Mouse (Mus musculus): ENCODE results near the gene Hsd17b14. TPM values are rescaled to one million over a fixed set of nuclear protein-coding genes. Genes with fewer than 3 reads are reported as not detected.

Hsd17b14 gene
- polyA plus RNA-seq, 1 experiment from 2014 or later: 1.2 TPM

DNA sequence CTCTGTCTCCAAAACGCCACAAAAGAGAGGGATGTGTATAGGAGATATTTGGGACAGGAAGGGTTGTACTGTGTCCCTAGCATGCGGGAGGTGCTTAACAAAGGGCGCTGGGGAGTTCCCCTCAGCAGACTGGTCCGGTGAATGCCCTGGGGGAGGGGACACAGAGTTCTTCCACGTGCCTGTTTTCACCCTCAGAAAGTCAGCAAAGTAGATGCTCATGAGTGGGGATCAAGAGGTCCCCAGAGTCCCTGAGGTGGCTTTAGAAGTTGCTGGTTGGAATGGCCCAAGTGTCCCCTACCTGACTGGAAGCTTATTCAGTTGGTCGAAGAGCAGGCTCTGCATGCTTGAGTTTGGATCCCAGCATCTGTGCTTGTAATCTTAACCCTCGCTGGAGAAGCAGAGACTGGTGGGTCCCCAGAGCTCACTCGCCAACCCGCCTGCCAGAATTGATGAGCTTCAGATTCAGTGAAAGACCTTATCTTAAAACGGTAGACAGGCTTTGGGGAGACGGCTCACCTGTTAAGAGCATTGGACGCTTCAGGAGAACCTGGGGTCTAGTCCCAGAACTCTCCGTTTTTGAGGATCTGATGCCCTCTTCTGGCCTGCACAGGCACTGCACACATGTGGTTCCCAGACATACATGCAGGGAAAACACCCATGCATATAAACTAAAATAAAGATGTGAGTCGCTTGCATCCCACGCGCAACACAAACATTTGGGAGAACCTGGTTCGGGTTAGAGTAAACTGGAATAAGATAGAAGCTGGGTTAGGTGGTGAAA, 6.3 kb downstream of the Hsd17b14 start:
- H3K4me3 ChIP-seq: peak overlapping the region; percentile 27
- H3K4me1 ChIP-seq: peaks cover 35% of the 10 kb centered on the region
- H3K27me3 ChIP-seq (ENCODE audit: insufficient read depth, poor library complexity, severe bottlenecking): no peaks in the 10 kb centered on the region
- H3K9me3 ChIP-seq: no peaks in the 10 kb centered on the region
- DNase-seq (ENCODE audit: low spot score): no peak
- H3K27ac ChIP-seq: no peak overlapping the region; the same call in 1 of the 2 replicates
- H3K36me3 ChIP-seq: no peaks in the 10 kb centered on the region
- WGBS: 23% methylated on average over 17 of the region's 17 CpGs

DNA sequence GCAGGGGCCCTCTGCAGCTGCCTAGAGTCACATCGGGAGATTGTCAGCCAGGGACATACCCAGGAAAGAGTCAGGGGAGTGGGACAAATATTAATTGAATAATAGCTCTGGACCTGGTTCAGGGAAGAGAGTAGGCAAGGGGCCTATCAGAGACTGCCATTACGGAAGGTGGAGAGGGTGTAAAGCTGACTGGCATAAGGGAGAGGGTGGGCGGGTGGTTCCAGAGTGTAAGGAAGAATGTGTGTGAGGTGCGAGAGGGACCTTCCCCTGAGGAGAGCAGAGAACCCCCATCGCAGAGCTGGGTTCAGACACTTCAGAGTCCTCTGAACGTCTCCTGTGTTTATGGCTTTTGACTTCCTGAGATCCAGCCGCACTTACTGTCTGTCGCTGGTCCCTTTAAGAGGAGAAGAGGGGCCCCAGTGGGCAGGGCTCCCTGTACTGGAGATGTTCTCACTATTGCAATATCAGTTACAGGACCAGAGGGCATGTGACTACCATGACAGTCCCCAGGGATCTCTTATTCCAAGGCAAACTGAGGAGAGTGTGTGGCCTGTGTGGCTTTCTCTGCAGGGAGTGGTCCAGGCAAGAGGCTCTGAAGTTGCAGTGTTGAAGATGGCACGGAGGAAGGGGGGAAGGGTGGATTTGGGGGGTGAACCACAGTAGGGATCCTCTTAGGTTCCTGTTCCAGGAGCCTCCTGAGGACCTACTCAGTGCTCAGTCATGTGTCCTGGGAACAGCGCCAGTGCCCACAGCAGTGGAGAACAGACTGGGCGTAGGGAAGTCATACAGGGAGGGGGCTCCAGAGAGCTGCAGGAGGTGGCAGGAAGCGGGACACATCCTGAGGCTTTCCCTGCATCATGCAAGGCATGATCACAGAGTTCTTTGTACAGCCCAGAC, 7.2 kb downstream of the Hsd17b14 start:
- Histone ChIP-seq H3K4me3 (peak overlapping the region; percentile 27), H3K27me3 (ENCODE audit: insufficient read depth, poor library complexity, severe bottlenecking) (no peaks in the 10 kb centered on the region), H3K9me3 (no peaks in the 10 kb centered on the region), H3K36me3 (no peaks in the 10 kb centered on the region), H3K4me1 (peaks cover 30% of the 10 kb centered on the region), H3K27ac (peak overlapping the region; percentile 72)
- WGBS: 47% methylated on average over 12 of the region's 12 CpGs
- no peak for DNase-seq (ENCODE audit: low spot score)

DNA sequence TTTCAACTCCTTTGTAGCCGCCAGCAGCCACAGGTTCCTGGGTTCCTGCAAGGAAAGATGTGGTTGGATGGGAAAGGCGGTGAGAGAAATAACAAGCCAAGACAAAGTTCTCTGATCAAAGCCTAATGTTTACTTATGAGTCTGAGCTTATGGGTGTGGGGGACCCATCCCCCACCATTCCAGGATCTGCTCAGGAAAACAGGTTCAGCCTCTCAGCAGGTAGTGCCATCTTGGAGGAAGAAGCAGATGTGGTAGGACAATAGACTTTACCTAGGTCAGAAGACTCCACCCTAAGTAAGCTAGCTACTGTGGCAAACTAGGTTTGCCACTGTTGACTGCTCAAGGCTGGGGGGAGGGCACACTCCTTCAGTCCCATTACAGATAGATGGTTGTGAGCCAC, 10.1 kb downstream of the Hsd17b14 start:
- DNase-seq (ENCODE audit: low spot score): no peak
- WGBS: 69% methylated on average over 2 of the region's 2 CpGs
- no peak overlapping the region for H3K4me3 ChIP-seq
- H3K27me3 ChIP-seq (ENCODE audit: insufficient read depth, poor library complexity, severe bottlenecking): no peaks in the 10 kb centered on the region
- H3K4me1 ChIP-seq: peaks cover 41% of the 10 kb centered on the region
- H3K27ac ChIP-seq: no peak overlapping the region
- H3K9me3 ChIP-seq: no peaks in the 10 kb centered on the region
- H3K36me3 ChIP-seq: no peaks in the 10 kb centered on the region

DNA sequence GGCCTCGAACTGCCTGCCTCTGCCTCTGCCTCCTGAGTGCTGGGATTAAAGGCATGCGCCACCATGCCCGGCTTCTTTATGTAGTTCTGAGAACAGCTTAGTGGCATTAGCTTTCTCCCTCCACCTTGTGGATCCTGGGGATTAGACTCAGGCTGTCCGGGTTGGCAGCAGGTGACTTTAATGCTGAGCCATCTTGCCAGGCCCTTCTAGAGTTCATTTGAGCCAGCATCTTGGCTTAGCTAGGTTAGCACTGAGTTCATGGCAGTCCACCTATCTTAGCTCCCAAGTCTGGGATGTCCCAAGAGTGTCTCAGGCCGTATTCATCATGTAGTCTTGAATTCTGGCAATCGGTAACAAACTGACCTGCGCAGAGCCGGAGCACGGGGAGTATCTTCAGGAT, 10.8 kb downstream of the Hsd17b14 start:
- no peaks in the 10 kb centered on the region for H3K27me3 ChIP-seq (ENCODE audit: insufficient read depth, poor library complexity, severe bottlenecking)
- no peak for DNase-seq (ENCODE audit: low spot score)
- 0 out of 2 replicates have a peak overlapping the region, but pooled peaks have one; percentile 19 for H3K27ac ChIP-seq

DNA sequence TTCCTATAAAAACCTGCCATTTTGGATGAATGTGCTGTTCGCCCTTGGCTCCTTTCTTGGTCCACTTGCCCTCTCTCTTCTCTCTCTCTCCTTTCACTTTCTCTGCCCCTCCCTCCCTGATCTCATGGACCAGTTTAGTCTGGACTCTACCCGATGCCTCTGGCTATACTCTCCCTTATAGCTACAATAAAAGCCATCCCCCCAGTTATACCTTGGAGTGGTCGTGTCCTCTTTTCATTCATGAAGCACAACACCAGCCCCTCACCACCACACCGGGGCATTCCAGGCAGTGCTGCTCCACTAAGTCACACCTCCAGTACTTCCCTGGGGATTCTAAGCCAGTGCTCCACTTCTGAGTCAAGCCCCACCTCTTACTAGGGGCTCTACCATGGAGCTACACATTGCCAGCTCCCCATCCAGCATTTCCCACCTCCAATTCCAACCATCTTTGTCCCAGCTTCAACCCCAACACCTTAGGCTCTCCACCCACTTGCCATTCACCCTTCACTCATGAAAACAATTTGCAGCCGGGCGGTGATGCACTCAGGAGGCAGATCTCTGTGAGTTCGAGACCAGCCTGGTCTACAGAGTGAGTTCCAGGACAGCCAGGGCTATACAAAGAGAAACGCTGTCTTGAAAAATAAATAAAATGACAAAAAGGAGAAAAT, 12.6 kb downstream of the Hsd17b14 start:
- DNase-seq (ENCODE audit: low spot score): no peak
- H3K27me3 ChIP-seq (ENCODE audit: insufficient read depth, poor library complexity, severe bottlenecking): no peaks in the 10 kb centered on the region
- H3K27ac ChIP-seq: peak overlapping the region; percentile 89
- H3K4me1 ChIP-seq: peaks cover 43% of the 10 kb centered on the region
- H3K4me3 ChIP-seq: peak overlapping the region; percentile 59
- WGBS: 63% methylated on average over 8 of the region's 8 CpGs
- H3K9me3 ChIP-seq: no peaks in the 10 kb centered on the region
- no peaks in the 10 kb centered on the region for H3K36me3 ChIP-seq

More for the DNA sequence above, 10.8 kb downstream of the Hsd17b14 start:
- Histone ChIP-seq H3K4me1 (peaks cover 44% of the 10 kb centered on the region), H3K9me3 (no peaks in the 10 kb centered on the region), H3K36me3 (no peaks in the 10 kb centered on the region), H3K4me3 (no peak overlapping the region)
- 83% methylated on average over 9 of the region's 9 CpGs for WGBS

DNA sequence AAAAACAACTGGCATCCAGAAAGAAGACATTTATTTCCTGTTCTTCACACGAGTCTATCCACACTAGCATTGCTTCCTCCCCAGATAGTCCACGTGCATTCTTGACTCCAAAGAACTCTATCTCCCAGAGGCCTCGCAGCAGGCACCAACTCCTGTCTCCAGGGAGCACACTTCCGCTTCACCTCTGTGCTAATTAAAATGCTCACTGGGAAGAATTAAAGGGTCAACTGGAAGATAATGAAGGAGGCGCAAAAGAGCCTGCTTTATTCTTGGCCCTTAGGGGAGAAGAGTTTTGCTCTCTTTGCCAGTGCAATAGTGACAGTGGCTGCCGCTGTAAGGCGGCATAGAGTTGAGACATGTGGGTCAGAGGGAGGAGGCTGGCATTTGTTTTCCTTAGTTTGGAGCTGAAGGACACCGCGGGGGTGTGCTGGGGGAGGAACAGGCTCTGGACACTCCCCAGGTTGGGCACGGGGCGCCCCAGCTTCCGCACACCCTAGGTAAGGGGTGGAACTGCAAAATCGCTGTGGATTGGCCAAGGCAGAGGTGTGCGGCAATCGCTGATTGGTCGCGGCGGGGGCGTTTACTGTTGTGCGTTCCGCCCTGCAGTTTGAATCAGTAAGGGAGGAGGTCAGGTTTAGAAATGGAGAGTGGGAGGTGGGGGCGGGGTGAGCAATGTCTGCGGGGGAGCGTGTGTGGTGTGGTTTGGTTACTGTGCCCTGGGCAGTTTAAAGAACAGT, 13.3 kb downstream of the Hsd17b14 start:
- Histone ChIP-seq H3K4me1 (peaks cover 42% of the 10 kb centered on the region), H3K27ac (peak overlapping the region; percentile 89), H3K36me3 (no peaks in the 10 kb centered on the region), H3K9me3 (no peaks in the 10 kb centered on the region), H3K27me3 (ENCODE audit: insufficient read depth, poor library complexity, severe bottlenecking) (no peaks in the 10 kb centered on the region), H3K4me3 (peak overlapping the region; percentile 59)
- peak; percentile 99 for DNase-seq (ENCODE audit: low spot score)
- WGBS: under 1% methylated on average over 24 of the region's 24 CpGs

DNA sequence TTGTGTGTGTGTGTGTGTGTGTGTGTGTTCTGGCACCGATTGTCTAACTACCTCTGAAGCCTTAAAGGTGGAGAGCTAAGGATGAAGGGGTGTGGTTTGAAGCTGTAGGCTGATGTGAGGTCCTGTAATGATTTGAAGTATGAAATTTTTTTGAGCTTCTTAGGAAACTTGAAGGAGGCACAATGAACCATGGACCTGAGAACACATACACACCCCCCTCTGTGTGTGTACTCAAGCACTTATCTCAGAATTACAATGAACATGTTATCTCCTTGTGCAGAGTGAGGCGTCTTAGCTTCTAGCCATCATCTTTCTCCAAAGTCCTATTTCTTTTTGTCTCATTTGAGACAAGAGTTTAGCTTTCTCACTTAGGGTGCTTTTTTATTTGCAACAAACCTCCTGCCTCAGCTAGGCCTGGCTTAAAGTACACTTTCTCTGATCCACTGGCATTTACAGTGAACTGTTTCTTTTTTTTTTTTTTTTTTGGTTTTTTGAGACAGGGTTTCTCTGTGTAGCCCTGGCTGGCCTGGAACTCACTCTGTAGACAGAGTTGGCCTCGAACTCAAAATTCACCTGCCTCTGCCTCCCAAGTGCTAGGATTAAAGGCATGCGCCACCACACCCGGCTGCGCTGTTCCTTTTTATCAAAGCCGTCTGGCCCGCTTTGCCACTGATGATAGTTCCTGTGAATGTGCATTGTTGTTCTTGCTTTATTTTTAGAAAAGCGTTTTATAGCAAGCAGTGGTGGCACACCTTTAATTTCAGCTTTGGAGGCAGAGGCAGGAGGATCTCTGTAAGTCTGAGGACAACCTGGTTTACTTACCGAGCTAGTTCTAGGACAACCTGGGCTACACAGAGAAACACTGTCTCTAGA, 14.1 kb downstream of the Hsd17b14 start:
- H3K27me3 ChIP-seq (ENCODE audit: insufficient read depth, poor library complexity, severe bottlenecking): no peaks in the 10 kb centered on the region
- H3K36me3 ChIP-seq: 0 out of 2 replicates have a peak, but pooled peaks cover 3% of the 10 kb centered on the region
- peaks cover 42% of the 10 kb centered on the region for H3K4me1 ChIP-seq
- H3K27ac ChIP-seq: peak overlapping the region; percentile 94
- H3K9me3 ChIP-seq: no peaks in the 10 kb centered on the region
- WGBS: 66% methylated on average over 10 of the region's 10 CpGs
- DNase-seq (ENCODE audit: low spot score): no peak
- peak overlapping the region; percentile 59 for H3K4me3 ChIP-seq

DNA sequence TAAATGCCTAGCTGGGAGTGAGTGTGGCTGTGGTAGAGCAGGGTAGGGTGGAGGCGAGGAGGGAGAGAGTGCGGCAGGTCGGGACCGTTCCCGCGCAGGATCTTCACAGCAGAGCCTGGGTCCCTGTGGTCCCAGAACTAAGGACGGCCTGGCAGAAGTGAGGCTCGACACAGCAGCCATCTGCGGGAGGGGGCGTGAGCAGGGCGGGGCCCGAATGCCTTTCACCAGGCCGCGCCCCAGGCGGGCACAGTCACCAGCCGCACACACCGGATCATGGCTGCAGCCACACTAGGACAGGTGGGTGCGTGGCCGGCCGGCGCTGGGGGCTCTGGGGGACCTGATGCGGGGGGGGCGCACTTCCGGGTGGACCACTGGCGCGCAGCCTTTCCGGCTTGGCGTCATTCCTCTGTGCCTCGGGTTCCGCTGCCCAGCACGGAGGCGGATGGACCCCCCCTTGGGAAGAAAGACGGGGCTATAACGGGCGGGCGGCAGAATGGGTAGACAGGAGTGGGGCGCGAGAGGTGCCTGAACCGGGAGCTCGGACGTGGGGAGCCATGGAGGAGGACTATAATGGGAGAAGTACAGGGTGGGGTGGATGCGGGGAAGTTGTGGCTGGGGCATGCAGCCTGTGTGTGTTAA, 15.5 kb downstream of the Hsd17b14 start, which contains the start of gene Bcat2:
TSS of gene Bcat2 (plus strand) at position 51 of the 639 bp plus-strand sequence.
- no peaks in the 10 kb centered on the region for H3K9me3 ChIP-seq
- H3K4me1 ChIP-seq: peaks cover 55% of the 10 kb centered on the region
- WGBS: under 1% methylated on average over 42 of the region's 42 CpGs
- peak within 1 kb of the TSS; percentile 75 for H3K4me3 ChIP-seq
- H3K36me3 ChIP-seq: peaks cover 4% of the 10 kb centered on the region; the same call in 1 of the 2 replicates
- peak; percentile 90 for DNase-seq (ENCODE audit: low spot score)
- H3K27me3 ChIP-seq (ENCODE audit: insufficient read depth, poor library complexity, severe bottlenecking): no peaks in the 10 kb centered on the region
- peak within 1 kb of the TSS; percentile 94 for H3K27ac ChIP-seq

DNA sequence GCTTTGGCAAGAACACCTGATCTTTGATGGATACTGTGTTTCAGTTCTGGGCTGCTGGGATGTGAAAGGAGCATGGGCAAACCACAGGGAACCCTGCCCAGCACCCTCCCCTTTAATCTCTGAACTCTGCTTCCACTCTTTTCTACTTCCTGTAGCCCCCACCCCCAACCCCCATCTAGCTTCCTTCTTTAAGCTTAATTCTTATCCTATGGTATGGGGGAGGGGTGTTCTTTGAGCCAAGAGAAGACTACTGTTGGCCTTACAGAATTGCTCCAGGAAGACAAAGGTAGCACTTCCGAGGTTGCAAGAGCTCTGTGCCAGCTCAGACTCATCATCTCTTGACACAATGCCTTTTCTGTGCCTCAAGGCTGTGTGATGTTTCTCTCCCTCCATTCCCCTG, 17.3 kb downstream of the Hsd17b14 start:
- no peak overlapping the region for H3K27ac ChIP-seq
- no peaks in the 10 kb centered on the region for H3K9me3 ChIP-seq
- H3K27me3 ChIP-seq (ENCODE audit: insufficient read depth, poor library complexity, severe bottlenecking): no peaks in the 10 kb centered on the region
- 41% methylated on average over 1 of the region's 1 CpGs for WGBS
- peaks cover 17% of the 10 kb centered on the region for H3K36me3 ChIP-seq
- DNase-seq (ENCODE audit: low spot score): no peak
- peak overlapping the region; percentile 75 for H3K4me3 ChIP-seq
- H3K4me1 ChIP-seq: peaks cover 55% of the 10 kb centered on the region

DNA sequence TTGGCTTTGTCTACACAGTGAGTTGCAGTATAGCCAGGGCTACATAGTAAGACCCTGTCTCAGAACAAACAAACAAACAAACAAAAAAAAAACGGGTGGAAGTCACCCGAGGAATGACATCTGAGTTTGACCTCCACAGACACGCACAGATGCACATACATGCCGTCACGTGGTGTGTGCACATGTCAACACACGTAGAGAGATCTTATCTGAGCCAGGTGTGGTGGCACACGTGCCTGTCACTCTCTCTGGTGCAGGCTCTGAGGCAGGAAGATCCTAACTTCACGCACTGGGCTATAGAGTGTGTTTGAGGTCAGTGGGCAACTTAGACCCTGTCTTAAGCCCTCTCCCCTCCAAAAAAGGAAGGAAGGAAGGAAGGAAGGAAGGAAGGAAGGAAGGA, 19.3 kb downstream of the Hsd17b14 start:
- no peak for DNase-seq (ENCODE audit: low spot score)
- Histone ChIP-seq H3K4me3 (no peak overlapping the region), H3K27ac (peak overlapping the region; percentile 54; the same call in 1 of the 2 replicates)

More for the DNA sequence above, 19.3 kb downstream of the Hsd17b14 start:
- H3K27me3 ChIP-seq (ENCODE audit: insufficient read depth, poor library complexity, severe bottlenecking): no peaks in the 10 kb centered on the region
- no peaks in the 10 kb centered on the region for H3K9me3 ChIP-seq
- H3K4me1 ChIP-seq: peaks cover 37% of the 10 kb centered on the region
- WGBS: 79% methylated on average over 8 of the region's 8 CpGs
- H3K36me3 ChIP-seq: peaks cover 35% of the 10 kb centered on the region

Data from heart, embryonic 10.5 days (tissue).